Mouse (Mus musculus) neutrophil, adult 5-6 weeks (primary cell): ENCODE measurements around the gene Apex1. TPM values are rescaled to one million over a fixed set of nuclear protein-coding genes. Genes with fewer than 3 reads are reported as not detected.
"Not testable (repeated sequence)": the region's sequence is repeated elsewhere in the genome, so short reads cannot be mapped to it uniquely, and the experiment has no call there.

Experiments
- ATAC-seq: fragments of 151-379, 151-347 bp; 2 replicates; pipeline ENCODE4 v1.8.0; 2017; ENCODE audit warnings: mild to moderate bottlenecking, moderate TSS enrichment; ENCODE audit not compliant: insufficient number of reproducible peaks, poor library complexity, low FRiP score, severe bottlenecking; ENCODE audit errors: extremely low read depth
- total RNA-seq: library from RNA; stranded (forward); fragments of 200-1000 nt; gene quantifications from 2 replicates; pipeline ENCODE4 v1.2.3, GENCODE M21; 2017

The Apex1 gene
- total RNA-seq: 12.3 and 23.3 TPM in 2 replicates

GRCm38 (mm10) chr14:50924281-50925064 lies at the start of gene Apex1, which contains the start of gene Osgep:
Gene Apex1 (plus strand): TSS chr14:50924968.
Gene Osgep (minus strand): TSS chr14:50924893.
- peak; percentile 93 for ATAC-seq

- ATAC-seq: no peak
Observed at GRCm38 (mm10) chr14:50875175-50875574, 49.6 kb upstream of the Apex1 start.

- no peak for ATAC-seq
Observed at GRCm38 (mm10) chr14:50875591-50876230, 49.1 kb upstream of the Apex1 start.

GRCm38 (mm10) chr14:50876236-50876950 lies 48.4 kb upstream of the Apex1 start:
- no peak for ATAC-seq

- ATAC-seq: no peak
Observed at GRCm38 (mm10) chr14:50891621-50892020, 33.1 kb upstream of the Apex1 start.

- peak; percentile 13; the same call in 1 of the 2 replicates for ATAC-seq
Observed at GRCm38 (mm10) chr14:50892091-50892490, 32.7 kb upstream of the Apex1 start.

GRCm38 (mm10) chr14:50892541-50893459 lies 32.0 kb upstream of the Apex1 start:
- ATAC-seq: no peak

- no peak for ATAC-seq
Observed at GRCm38 (mm10) chr14:50895407-50895806, 29.4 kb upstream of the Apex1 start.

GRCm38 (mm10) chr14:50895985-50896746 lies 28.6 kb upstream of the Apex1 start:
- no peak for ATAC-seq

- no peak for ATAC-seq
Observed at GRCm38 (mm10) chr14:50896747-50897373, 27.9 kb upstream of the Apex1 start.

- no peak for ATAC-seq
Observed at GRCm38 (mm10) chr14:50897374-50897765, 27.4 kb upstream of the Apex1 start, which contains the start of gene Klhl33. Gene Klhl33 (minus strand): TSS chr14:50897507.

GRCm38 (mm10) chr14:50897992-50898391 lies 26.8 kb upstream of the Apex1 start:
- peak; percentile 33; the same call in 1 of the 2 replicates for ATAC-seq

- 0 out of 2 replicates have a peak, but pooled peaks have one; percentile 51 for ATAC-seq
Observed at GRCm38 (mm10) chr14:50903973-50904827, 20.6 kb upstream of the Apex1 start.

GRCm38 (mm10) chr14:50904828-50905129 lies 20.0 kb upstream of the Apex1 start:
- no peak for ATAC-seq

- not testable (repeated sequence) for ATAC-seq
Observed at GRCm38 (mm10) chr14:50905327-50905726, 19.4 kb upstream of the Apex1 start.

GRCm38 (mm10) chr14:50908126-50908525 lies 16.6 kb upstream of the Apex1 start:
- no peak for ATAC-seq

GRCm38 (mm10) chr14:50911356-50911755 lies 13.4 kb upstream of the Apex1 start:
- ATAC-seq: no peak
